Mouse (Mus musculus) testis, adult 2 months (tissue): ENCODE measurements around the gene Kif18b.

Source experiments
- CTCF ChIP-seq: fragments of 200-500 bp; IDR thresholded peaks from 2 replicates; pipeline ENCODE4 v1.5.1; 2012; ENCODE audit warnings: low read depth, mild to moderate bottlenecking, inconsistent platforms, low read length, moderate library complexity; ENCODE audit not compliant: control insufficient read depth, insufficient read depth, insufficient replicate concordance
- POLR2A ChIP-seq: fragments of 200-500 bp; IDR thresholded peaks from 2 replicates; pipeline ENCODE4 v1.6.1; 2012; ENCODE audit warnings: low read depth, mild to moderate bottlenecking, inconsistent platforms, low read length, moderate library complexity; ENCODE audit not compliant: control insufficient read depth

DNA sequence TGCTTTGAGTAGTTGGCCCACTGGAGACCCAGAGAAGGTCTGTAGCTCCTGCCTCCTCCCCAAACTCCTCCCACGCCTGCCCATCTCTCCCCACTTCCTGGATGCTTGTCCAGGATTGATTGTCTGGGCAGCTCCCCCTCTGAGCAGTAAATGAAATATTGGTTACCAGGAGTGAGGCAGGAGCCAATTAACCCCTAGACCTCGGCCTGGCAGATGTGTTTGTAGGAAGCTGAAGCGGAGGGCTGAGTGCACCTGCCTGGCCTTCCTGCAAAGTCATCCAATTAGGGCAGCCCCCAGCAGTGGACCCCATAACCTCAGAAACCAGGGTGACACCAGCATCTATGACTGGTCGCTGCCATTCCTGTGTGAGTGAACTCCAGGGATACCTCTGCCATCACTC, 11.3 kb upstream of the Kif18b start:
- TF ChIP-seq CTCF (no peak), POLR2A (no peak)
